Mouse (Mus musculus): ENCODE results near the gene Fgf7.

Gene Fgf7

DNA sequence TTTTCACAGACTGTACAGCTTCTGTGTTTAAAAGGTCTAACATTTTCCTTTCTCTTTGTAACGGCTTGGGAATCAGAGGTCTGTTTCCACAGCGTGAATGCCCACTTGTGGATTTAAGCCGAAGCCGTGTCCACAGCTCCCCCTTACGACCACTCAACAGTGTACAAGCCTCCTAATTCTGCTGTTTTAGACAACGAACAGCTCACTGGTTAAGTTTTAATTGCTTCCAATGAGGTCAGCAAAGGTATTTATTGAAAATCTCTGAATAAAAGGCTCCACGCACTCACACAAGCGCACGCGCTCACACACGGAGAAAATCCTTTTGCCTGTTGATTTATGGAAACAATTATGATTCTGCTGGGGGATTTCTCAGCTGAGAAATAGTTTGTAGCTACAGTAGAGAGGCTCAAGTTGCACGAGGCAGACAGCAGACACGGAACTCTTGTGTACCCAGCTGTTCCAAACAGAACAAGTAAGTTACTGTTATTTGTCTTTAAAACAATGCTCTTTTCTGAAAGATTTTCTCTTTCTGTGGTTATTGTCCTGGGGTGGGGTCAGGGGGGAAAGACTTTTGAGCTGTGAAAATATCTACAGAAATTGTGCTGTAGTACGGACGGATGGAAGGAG, at the start of gene Fgf7:
Gene Fgf7 (plus strand): TSS at position 280 of the 627 bp plus-strand sequence.
- peak in 1 of 2 experiments; percentile 17 for DNase-seq (ENCODE audit: low spot score in 2 of 2)

DNA sequence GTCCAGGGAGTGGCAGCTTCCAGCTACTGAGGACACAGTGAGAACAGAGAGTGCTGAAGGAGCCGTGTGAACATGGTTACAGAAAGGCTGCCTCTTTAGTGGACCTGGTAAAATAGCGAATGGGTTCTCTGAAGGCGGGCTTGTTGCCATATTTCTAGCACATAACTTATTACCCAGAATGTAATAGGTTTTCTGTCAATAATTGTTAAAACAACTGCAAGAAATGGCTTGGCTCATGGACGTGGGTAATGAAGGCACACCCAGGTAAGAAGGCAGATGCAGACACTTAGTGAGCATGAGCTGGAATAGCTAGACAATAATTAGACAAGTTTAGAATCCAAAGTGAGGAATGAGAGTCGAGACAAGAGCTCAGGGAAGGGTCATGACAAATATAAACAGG, 32.2 kb upstream of the Fgf7 start:
- DNase-seq (ENCODE audit: low spot score in 2 of 2) = no peak

DNA sequence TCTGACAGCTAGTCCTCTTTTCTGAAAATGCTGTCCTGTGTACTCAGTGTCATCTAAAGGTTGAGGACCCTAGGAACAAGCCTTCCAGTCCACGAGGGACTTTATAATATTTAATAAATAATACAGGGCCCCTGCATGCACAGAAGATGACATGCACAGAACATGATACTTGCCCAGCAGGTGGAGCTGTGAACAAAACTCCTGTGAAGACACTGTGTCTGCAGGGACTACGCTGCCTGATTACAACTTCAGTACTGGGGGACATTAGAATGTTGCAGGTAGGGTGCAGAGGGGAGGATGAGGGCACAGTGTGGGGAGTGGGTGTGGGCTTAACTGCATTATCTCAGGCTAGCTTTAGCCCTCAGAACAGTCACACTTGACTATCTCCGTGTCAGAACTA, 28.4 kb upstream of the Fgf7 start:
- DNase-seq (ENCODE audit: low spot score in 2 of 2) = peak in 1 of 2 experiments; percentile 37

DNA sequence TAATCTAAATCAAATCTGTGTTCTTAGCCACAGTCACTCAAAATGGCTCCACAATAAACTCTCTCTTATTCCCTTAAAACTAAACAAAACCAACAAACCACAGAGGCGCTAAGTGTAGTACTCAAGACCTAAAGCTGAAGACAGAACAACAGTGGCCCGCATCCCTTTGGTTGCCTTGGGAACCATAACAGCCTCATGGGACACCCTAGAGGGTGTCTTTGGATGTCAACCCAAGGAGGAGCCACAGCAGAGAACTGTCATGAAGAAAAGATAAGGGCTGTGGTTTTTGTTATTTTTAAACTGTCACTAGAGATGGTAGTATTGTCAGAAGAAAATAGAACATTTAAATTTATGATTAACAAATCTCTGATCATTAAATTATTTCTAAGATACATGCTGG, 27.7 kb upstream of the Fgf7 start:
- no peak for DNase-seq (ENCODE audit: low spot score in 2 of 2)

DNA sequence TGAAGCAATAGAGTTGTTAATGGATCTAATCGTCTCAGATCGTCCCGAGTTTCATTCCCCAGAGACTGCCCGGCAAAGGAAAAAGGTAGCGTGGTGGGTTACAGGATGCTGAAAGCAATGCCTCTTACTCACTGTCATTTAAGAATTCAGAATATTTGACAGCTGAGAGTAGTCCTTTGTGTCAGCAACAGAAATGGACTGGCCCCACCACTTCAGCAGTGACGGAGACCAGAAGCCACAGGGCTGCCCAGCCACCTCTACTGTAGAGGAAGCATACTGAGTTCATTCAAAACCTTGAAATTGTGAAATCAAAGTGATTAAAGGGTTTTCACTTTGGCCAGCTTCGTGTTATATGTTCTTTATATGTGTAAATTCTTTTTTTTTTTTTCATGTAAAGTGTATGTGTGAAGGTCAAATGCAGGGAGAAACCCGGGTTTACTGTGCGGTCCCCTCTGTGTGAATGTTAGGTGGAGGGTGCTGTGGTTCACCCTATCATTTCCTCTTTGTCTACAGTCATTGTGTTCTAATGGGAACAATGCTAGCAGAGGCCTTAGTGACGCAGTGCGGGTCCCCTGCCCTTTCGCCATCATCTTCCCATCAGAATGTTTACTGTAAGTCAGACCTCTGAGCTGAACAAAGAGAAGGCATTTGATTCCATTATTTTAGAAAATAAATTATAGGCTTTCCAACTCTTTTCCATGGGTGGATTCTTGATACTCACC, 19.3 kb upstream of the Fgf7 start:
- no peak for DNase-seq (ENCODE audit: low spot score in 2 of 2)

DNA sequence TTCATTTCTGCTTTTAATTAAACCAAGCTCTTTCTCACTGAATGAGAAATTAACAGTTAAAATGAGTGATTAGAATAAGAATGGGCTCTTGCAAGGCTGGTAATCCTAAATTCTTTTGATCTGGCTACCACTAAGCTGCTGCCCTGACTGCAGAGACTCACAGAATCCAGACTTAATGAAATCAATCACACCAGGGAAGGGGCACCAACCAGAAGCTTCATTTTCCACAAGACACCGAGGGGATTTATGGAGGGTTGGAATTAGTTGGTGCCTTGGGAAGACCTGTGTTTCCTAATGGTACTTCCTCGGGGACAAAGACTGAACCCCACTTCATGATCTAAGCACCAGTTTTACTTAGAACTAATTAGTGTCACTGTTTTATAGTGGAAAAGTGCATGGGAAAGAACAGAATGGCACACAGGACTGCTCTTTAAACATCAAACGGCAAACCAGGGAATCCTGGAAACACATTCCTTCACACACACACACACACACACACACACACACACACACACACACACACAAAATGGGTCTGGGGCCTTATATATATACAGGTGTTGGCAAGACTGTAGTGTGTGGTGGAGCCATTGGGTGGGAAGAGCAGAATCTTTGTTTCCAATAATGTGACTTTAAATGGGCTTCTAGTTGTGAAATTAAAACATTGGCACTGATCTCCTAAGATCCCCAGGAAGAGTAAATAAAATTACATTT, 18.5 kb upstream of the Fgf7 start:
- DNase-seq (ENCODE audit: low spot score in 2 of 2) = no peak

DNA sequence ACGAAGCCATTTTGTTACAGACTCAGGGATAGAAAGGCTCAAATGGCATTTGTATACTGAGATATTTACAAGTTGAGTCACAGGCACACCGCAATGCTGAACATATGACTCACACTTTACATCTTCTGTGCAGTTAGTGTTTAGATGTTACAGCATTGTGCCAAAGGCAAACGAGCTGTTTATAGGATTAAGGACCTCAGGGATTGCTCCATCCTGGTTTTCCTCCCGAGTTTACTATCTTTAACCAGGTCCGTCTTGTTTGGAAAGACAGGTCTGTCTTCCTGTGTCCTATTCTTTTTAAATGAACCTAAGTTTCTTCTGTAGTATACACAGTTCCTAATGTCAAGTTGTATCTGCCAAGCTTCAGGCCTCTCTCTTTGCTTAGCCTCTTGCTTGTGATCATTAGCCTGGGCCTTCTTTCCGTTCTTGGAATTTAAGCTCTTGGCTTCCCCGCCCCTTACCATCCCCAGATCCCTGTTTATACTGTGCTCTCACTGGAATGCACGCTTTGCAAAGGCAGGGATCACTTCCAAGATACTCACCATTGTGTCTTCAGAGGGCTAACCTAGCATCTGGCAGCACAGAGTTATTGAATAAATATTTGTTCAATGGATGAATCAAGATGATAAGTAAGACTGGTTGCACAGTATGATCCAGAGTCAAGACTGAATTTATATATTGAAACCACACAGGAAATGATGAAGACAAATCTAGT, 3.1 kb upstream of the Fgf7 start:
- no peak for DNase-seq (ENCODE audit: low spot score in 2 of 2)

DNA sequence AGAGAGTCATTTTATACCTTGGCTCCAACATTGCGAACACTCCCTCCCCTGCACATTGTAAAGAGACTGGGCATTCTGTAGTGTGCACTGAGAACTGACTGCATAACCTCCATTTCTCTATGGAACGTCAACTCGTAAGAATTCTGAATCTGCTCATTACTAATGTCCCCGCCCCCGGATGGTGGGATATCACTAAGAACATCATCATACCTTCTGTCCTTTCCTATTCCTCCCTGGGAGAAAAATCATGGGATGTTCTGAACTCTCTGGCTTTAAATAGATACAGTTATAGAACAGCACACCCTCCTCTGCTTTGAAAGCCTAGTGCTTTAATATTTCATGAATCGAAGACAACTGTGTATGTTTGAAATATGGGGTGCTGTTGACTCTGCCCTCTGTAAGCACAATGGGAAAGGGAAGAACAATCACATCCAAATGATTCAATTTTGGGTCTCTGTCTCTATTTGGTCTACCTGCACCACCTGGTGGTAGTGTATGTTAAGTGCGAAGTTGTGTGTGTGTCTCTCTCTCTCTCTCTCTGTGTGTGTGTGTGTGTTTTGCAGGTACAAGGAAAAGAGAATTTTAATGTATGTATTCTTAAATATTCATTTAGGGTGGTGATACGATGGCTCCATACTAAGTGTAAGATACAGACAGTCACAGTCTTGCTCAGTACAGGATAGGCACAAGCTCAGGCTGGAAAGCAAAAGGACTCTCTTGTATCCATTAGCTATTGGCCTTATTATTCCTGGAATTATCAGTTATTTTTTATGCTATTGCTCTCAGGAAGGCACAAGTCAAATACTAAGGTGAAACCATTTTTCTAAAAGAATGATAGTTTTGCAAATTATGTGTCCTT, 1.1 kb upstream of the Fgf7 start:
- DNase-seq (ENCODE audit: low spot score in 2 of 2) = no peak

DNA sequence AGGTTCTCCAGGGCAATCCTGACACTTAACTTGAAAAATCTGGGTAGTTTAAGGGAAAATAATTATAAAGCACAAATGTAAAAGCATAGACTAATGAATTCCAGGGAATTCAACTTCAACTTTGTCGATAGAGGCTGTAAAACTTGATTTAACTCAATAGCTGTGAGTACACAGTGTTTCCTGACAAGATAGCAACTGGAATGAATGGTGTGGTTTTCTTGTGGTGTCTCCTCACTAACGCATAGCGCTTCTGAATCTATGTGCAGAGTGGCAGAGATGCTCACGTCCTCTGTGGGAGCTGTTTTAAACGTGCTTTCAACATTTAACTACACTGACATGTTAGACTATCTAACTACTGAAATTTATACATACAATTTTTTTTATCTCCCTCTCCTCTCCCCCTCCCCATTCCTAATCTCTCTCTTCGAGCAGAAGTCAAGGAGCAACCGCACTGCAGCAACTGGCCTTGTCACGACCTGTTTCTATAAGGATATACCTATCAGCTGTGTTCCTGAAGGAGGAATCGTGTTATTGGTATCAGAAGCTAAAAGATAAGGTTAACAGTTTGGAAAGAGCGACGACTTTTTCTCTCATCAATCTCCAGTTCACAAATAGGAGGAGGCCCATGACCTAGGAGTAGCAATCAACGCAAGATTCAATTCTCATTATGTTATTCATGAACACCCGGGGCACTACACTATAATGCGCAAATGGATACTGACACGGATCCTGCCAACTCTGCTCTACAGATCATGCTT, 734 bp downstream of the Fgf7 start:
- no peak for DNase-seq (ENCODE audit: low spot score in 2 of 2)

DNA sequence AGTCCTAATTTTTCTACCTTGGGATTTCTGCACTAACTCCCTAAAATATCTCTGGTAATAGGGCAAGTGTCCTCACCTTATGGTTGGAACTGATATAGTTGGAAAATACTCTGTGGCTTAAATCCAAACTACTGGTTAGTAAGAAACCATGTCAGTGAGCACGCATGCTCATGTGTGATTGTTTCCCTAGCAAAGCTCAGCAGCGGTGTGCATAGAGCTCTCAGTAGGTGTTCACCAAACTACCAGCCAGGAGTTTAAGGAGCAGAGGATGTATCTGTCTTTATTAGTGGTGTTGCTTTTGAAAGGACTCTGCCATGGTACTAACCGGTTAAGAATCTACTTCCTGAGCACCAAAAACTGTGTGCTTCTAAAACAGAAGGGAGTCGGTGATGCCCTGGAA, 1.7 kb downstream of the Fgf7 start:
- DNase-seq (ENCODE audit: low spot score in 2 of 2) = no peak

DNA sequence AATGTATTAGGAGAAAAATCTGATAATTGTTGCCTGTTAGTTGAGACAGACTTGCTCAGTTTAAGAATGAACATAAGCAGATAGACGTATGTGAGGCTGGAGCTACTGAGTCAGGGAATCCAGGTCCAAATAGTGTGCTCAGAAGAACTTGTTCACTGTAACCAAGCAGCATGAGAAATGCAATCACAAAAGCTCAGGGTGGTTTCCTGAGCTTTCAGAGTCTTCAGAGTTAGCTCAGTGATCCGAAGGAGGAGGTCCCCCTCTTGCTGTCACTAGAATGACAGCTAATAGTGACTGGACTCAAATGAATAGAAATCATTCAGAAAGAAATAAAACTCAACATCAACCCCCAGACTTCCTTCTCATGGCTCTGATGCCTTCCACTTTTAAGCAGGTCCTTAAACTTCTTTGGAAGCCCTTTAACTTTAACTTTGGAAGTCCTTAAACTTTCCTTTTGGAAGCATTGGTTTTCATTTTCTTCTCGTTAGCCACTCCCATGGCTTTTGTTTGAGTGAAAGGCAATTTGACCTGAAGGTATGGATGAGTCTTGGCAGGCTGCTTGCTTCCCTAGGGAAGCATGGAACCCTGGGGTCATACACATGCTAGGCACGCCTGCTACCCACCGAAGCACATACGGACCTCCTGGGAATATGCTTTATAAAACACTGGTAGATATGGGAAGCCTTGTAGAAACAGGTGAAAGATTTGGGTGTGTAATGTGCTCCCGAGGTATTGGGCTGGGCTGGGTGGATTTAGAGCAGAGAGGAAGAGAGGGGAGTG, 4.0 kb downstream of the Fgf7 start:
- DNase-seq (ENCODE audit: low spot score in 2 of 2) = no peak

DNA sequence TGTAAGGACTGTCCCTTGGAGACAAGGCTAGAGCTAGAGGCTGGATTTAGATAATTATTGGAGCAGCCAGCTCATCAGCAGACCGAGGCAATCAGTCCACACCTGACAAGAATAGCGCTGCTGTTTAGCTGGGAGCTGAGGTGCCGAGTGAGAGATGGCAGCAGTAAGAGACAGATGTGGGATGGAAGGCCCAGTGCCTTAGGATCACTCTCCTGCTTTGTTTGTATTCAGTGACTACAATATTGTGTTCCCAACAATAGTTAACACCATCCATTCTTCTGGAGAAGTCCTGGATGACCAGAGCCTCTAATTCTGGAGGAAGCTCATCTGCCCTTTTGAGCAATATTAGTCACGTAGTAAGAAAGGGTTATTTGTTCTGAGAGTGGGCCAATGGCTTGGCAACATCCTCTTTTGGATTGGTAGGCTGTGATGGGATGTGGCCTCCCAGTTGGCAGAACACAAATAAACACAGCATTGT, 5.0 kb downstream of the Fgf7 start:
- no peak for DNase-seq (ENCODE audit: low spot score in 2 of 2)

DNA sequence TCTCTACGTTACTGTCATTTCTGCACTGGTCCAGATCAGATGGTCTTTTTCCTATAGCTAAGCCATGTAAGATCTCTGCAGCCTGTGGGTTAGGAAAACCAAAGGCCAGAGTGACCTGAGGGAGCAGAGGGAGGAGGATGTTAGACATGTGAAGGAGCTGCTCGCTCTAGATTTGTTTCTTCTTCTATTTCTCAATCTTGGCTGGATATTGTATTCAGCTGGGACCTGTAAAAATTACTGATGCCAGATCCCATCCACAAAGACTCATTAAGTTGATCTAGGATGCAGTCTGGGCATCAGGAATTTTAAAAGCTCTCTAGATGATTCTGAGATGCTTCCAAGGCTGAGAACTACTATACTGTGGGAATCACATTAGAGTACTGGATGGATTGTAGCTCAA, 6.2 kb downstream of the Fgf7 start:
- no peak for DNase-seq (ENCODE audit: low spot score in 2 of 2)

DNA sequence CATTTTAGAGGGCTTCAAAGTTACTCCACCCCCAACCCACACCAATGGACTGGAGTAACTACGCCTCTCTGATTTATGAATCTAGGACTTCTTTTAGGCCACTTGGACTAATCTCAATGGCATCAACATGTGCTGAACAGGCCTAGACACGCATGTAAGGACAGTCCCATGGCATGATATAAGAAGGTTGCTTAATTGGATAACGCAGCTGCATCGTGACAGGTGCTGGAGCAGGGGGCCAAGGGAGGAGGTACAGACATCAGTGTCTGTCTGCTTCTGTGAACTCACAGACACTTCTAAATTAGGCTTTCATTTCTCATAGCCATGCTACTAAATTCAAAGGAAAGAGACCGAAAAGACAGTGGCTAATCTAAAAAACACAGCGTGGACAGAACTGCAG, 6.8 kb downstream of the Fgf7 start:
- no peak for DNase-seq (ENCODE audit: low spot score in 2 of 2)

DNA sequence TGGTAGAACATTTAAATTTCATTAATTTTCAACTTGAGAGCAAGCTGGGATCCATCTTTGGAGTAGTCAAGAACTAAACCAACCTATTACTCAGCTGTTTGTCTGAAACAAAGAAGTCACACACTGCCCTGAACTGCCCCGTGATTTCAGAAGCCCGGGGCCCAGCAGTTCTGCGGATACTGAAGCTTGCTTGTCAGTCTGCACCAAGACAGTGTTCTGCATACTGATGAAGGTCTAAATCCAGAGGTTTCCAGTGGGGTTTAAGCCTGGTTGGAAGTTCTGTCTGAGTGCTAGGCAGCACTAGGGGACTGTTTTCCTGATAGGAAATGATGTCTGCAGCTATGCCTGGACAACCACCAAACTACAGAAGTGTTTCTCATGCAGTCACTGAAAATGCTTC, 8.2 kb downstream of the Fgf7 start:
- DNase-seq (ENCODE audit: low spot score in 2 of 2) = no peak

DNA sequence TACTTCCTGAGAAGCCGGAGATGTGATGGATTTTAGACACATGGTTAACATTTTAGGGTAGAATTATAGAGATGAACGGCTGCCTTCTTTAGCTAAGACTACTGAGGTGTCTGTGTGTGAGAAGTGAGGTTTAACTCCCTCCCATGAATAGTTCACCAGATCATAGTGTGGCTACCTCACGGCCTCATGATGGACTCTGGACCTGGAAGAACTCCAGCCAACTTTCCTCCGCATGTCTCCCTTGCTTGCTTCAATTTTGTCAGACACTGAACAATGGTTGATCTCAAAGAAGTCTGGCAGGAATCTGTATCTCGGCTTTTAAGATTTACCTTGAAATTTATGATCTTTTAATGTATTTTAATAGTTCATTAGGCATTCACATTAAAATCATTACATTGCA, 11.2 kb downstream of the Fgf7 start:
- no peak for DNase-seq (ENCODE audit: low spot score in 2 of 2)

DNA sequence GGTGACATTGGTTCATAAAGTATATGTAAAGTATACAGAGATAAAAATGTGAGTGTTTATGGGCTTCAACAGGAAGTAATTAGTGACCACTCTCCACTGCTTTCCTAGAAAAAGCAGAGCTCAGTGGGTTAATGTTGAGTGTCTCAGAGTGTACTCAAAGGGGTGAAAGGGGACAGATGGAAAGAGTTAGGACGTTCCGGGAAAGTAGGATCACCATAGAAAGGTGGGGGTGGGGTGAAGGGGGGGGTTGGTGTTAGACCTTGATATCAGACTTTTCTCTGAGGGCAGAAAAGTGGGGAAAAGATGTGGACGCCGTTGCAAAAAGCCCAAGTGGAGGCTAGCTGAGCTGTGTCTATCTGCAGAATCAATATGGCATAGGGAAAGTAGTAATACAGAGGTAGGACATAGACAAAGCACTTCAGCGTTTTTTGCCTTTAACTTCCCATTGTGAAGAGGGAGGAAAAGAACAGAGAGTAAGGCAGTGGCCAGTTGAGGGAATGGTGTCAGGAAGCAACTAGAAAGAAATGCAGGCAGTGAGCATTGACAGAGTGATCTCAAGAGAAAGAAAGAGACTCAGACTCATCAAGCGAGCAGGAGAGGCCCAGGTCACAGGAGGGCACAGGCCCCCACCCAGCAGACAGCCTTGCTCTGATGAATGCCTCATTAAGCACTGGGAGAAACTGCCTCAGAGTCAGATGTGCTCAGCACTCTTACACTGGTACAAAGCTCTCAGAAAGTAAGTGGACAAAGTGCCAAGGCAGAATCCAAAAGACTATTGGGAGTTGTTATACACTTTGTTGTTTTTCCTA, 18.5 kb downstream of the Fgf7 start:
- no peak for DNase-seq (ENCODE audit: low spot score in 2 of 2)

DNA sequence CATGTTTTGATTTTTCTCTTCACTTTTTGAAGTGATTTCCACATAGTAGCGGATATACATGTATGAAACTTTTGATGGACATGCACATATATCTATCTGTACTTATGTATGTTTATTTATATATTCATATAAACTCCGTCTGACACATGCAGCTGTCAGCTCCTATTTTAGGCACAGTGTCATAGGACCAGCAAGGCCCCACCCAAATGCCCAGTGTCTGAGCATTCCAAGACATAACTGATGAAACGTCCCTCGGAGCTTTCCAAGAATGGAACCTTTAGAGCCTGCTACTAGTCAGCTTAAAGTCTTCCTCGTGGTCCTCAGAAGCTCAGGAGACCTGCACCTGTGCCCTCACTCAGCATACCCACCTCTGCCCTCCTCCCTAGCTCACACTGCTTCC, 19.2 kb downstream of the Fgf7 start:
- DNase-seq (ENCODE audit: low spot score in 2 of 2) = no peak

DNA sequence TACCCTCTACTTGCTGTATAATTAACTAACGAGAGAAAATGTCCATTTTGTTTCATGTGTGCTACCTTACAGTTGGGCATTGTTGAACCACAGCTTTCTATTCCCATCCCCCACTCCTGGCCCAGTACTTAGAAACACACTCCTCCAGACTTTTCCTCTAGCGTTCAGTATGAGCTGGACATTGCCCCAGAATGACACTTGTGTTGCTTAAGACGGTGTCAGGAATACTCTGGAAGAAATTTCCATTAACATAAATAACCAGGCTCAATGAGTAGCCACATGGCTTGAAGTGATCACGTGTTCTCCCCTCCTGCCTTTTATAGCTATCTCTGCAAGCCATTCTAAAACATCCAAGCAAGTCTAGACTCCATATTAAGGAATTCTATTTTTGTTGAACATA, 26.1 kb downstream of the Fgf7 start:
- DNase-seq (ENCODE audit: low spot score in 2 of 2) = no peak

Data from frontal cortex, postnatal 14 days (tissue).